ENCODE assay signal across 10 mouse cellular contexts in the genomic region with DNA sequence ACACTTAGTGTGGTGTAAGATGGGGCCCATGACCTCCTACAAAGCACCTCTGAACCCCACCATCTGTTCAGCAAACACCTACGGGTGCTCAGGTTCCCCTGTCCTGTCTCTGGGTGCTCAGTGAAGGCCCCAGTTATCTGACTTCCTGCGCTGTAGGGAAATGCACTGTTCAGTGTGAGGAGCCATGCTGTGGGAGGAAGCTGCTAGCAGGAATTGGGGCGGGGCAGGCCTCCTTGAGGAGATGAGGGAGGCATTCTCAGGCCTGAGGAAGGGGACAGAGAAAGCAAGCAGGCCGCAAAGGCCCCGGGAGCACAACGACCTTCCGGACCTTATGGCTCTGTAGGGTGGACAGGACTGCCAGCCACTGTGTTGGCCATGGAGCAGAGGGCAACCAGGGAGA. TPM values are rescaled to one million over a fixed set of nuclear protein-coding genes. Genes with fewer than 3 reads are reported as not detected.
DNase-seq lines count a peak whose midpoint lies in the region; ATAC-seq and TF ChIP-seq lines count a peak whose summit lies in the region.
"Had no signal": no experiment of that assay in that cellular context is flagged by ENCODE, and none has a peak within 500 bp of the region (broad histone marks: within the 10 kb centered on the region; RNA-seq: fewer than 3 reads in every experiment).

No protein-coding gene starts in this region.

- no peak for TF ChIP-seq CTCF in hindbrain, postnatal 0 days (IDR thresholded peaks at IDR 0.05; ENCODE audit: low read depth)
- no peak for TF ChIP-seq CTCF in liver, adult 2 months (IDR thresholded peaks at IDR 0.05; ENCODE audit: low read depth, low read length)
- no peak for TF ChIP-seq CTCF in stomach, postnatal 0 days (IDR thresholded peaks at IDR 0.05; ENCODE audit: low read depth)

- WGBS in hindbrain, embryonic 10.5 days: 81% methylated on average over 7 of the region's 7 CpGs
- 84% methylated on average over 7 of the region's 7 CpGs for WGBS in hindbrain, postnatal 0 days
- WGBS in midbrain, embryonic 16.5 days: 86% methylated on average over 7 of the region's 7 CpGs
- 91% methylated on average over 7 of the region's 7 CpGs for WGBS in midbrain, embryonic 11.5 days
- WGBS in liver, adult 2 months: 77% methylated on average over 7 of the region's 7 CpGs
- WGBS in stomach, postnatal 0 days: 70% methylated on average over 7 of the region's 7 CpGs

- no peaks in the 10 kb centered on the region for H3K27me3 ChIP-seq in hindbrain, embryonic 10.5 days (ENCODE audit: insufficient read depth, poor library complexity, severe bottlenecking)
- H3K27me3 ChIP-seq in hindbrain, postnatal 0 days (ENCODE audit: insufficient read depth, low read length): no peaks in the 10 kb centered on the region
- no peaks in the 10 kb centered on the region for H3K27me3 ChIP-seq in midbrain, embryonic 16.5 days (ENCODE audit: control insufficient read depth, insufficient read depth, low read depth, low read length)
- no peaks in the 10 kb centered on the region for H3K27me3 ChIP-seq in midbrain, embryonic 11.5 days (ENCODE audit: control insufficient read depth, insufficient read depth, low read length)
- no peaks in the 10 kb centered on the region for H3K27me3 ChIP-seq in liver, adult 2 months (ENCODE audit: control insufficient read depth, insufficient read depth, low read length)
- no peaks in the 10 kb centered on the region for H3K27me3 ChIP-seq in stomach, postnatal 0 days (ENCODE audit: control insufficient read depth, insufficient read depth, low read length)

- H3K9me3 ChIP-seq in hindbrain, embryonic 10.5 days: no peaks in the 10 kb centered on the region
- H3K9me3 ChIP-seq in hindbrain, postnatal 0 days (ENCODE audit: low read length): no peaks in the 10 kb centered on the region
- H3K9me3 ChIP-seq in midbrain, embryonic 16.5 days (replicated peaks; ENCODE audit: control insufficient read depth, low read length, poor library complexity, severe bottlenecking): no peaks in the 10 kb centered on the region
- no peaks in the 10 kb centered on the region for H3K9me3 ChIP-seq in midbrain, embryonic 11.5 days (ENCODE audit: control insufficient read depth, low read length)
- no peaks in the 10 kb centered on the region for H3K9me3 ChIP-seq in stomach, postnatal 0 days (ENCODE audit: control insufficient read depth, low read length)

- no peak for TF ChIP-seq POLR2A in liver, adult 2 months (IDR thresholded peaks at IDR 0.05; ENCODE audit: extremely low read depth, insufficient read depth, low read length)

- peaks cover 77% of the 10 kb centered on the region for H3K36me3 ChIP-seq in hindbrain, embryonic 10.5 days
- H3K36me3 ChIP-seq in hindbrain, postnatal 0 days (ENCODE audit: insufficient read depth, low read length): peaks cover 16% of the 10 kb centered on the region
- H3K36me3 ChIP-seq in midbrain, embryonic 16.5 days (ENCODE audit: control insufficient read depth, insufficient read depth, low read length): peaks cover 10% of the 10 kb centered on the region
- peaks cover 11% of the 10 kb centered on the region for H3K36me3 ChIP-seq in midbrain, embryonic 11.5 days (ENCODE audit: control insufficient read depth, insufficient read depth, low read length)
- H3K36me3 ChIP-seq in liver, adult 2 months (ENCODE audit: control insufficient read depth, insufficient read depth, low read length): peaks cover 31% of the 10 kb centered on the region
- peaks cover 27% of the 10 kb centered on the region for H3K36me3 ChIP-seq in stomach, postnatal 0 days (ENCODE audit: control insufficient read depth, insufficient read depth, low read length)

- no peak overlapping the region for H3K9ac ChIP-seq in hindbrain, postnatal 0 days (replicated peaks; ENCODE audit: low read length)
- no peak overlapping the region for H3K9ac ChIP-seq in midbrain, embryonic 16.5 days (ENCODE audit: low read depth, low read length)
- no peak overlapping the region for H3K9ac ChIP-seq in midbrain, embryonic 11.5 days (ENCODE audit: low read length)
- no peak overlapping the region for H3K9ac ChIP-seq in liver, adult 2 months (ENCODE audit: low read depth, low read length)
- H3K9ac ChIP-seq in stomach, postnatal 0 days (ENCODE audit: low read length): no peak overlapping the region

- no peak overlapping the region for H3K4me2 ChIP-seq in hindbrain, postnatal 0 days (ENCODE audit: low read depth, low read length)
- no peak overlapping the region for H3K4me2 ChIP-seq in midbrain, embryonic 16.5 days (ENCODE audit: low read length)
- no peak overlapping the region for H3K4me2 ChIP-seq in midbrain, embryonic 11.5 days
- H3K4me2 ChIP-seq in stomach, postnatal 0 days (replicated peaks; ENCODE audit: low read depth): no peak overlapping the region

- H3K4me1 ChIP-seq in hindbrain, embryonic 10.5 days (replicated peaks): peaks cover 22% of the 10 kb centered on the region
- 0 out of 2 replicates have a peak, but pooled peaks cover 3% of the 10 kb centered on the region for H3K4me1 ChIP-seq in hindbrain, postnatal 0 days (ENCODE audit: insufficient read depth, low read length)
- no peaks in the 10 kb centered on the region; the same call in 1 of the 2 replicates for H3K4me1 ChIP-seq in midbrain, embryonic 16.5 days (ENCODE audit: control insufficient read depth, insufficient read depth, low read length)
- no peaks in the 10 kb centered on the region for H3K4me1 ChIP-seq in midbrain, embryonic 11.5 days (ENCODE audit: control insufficient read depth, insufficient read depth, low read length)
- peaks cover 41% of the 10 kb centered on the region for H3K4me1 ChIP-seq in liver, adult 2 months (ENCODE audit: control insufficient read depth, insufficient read depth, low read length)
- H3K4me1 ChIP-seq in stomach, postnatal 0 days (replicated peaks; ENCODE audit: control insufficient read depth, insufficient read depth): no peaks in the 10 kb centered on the region

- no peak overlapping the region for H3K4me3 ChIP-seq in hindbrain, embryonic 10.5 days
- no peak overlapping the region for H3K4me3 ChIP-seq in hindbrain, postnatal 0 days (ENCODE audit: low read length)
- no peak overlapping the region for H3K4me3 ChIP-seq in midbrain, embryonic 16.5 days (ENCODE audit: low read depth, low read length)
- H3K4me3 ChIP-seq in midbrain, embryonic 11.5 days (ENCODE audit: low read depth, low read length): no peak overlapping the region
- H3K4me3 ChIP-seq in liver, adult 2 months (ENCODE audit: insufficient read depth, low read depth, low read length): peak overlapping the region; percentile 25
- H3K4me3 ChIP-seq in stomach, postnatal 0 days (ENCODE audit: low read depth, low read length): no peak overlapping the region

- no peak for TF ChIP-seq EP300 in stomach, postnatal 0 days (optimal IDR thresholded peaks at IDR 0.05)

- ATAC-seq in hindbrain, postnatal 0 days: no peak
- no peak for ATAC-seq in midbrain, embryonic 16.5 days
- no peak for ATAC-seq in midbrain, embryonic 11.5 days (ENCODE audit: low FRiP score)
- ATAC-seq in stomach, postnatal 0 days (ENCODE audit: low FRiP score, low TSS enrichment): no peak

- peak overlapping the region; percentile 23; the same call in 1 of the 2 replicates for H3K27ac ChIP-seq in hindbrain, embryonic 10.5 days
- H3K27ac ChIP-seq in hindbrain, postnatal 0 days: no peak overlapping the region
- H3K27ac ChIP-seq in midbrain, embryonic 16.5 days (ENCODE audit: low read length): 0 out of 2 replicates have a peak overlapping the region, but pooled peaks have one; percentile 21
- H3K27ac ChIP-seq in midbrain, embryonic 11.5 days (ENCODE audit: low read depth, low read length): no peak overlapping the region
- H3K27ac ChIP-seq in liver, adult 2 months (replicated peaks; ENCODE audit: insufficient read depth, low read depth, low read length): peak overlapping the region; percentile 22
- H3K27ac ChIP-seq in stomach, postnatal 0 days (replicated peaks): peak overlapping the region; percentile 30; the same call in 1 of the 2 replicates

- no peak for DNase-seq in hindbrain, embryonic 10.5 days (ENCODE audit: low spot score)
- no peak for DNase-seq in hindbrain, postnatal 0 days (ENCODE audit: low spot score)
- no peak for DNase-seq in midbrain, embryonic 11.5 days (ENCODE audit: low spot score, missing footprints)
- no peak for DNase-seq in liver, adult 2 months (ENCODE audit: extremely low read depth, low read depth, low spot score)
- DNase-seq in stomach, postnatal 0 days (ENCODE audit: low spot score): no peak
- DNase-seq in thymus, postnatal 25 days: no peak
- DNase-seq in natural killer cell, adult 2 months (ENCODE audit: low spot score in 2 of 2): no peak
- DNase-seq: heart, postnatal 4 days had no signal

- H3K79me2 ChIP-seq in liver, adult 2 months (ENCODE audit: control insufficient read depth, insufficient read depth, low read length): peaks cover 42% of the 10 kb centered on the region

RNA-seq across cellular contexts. Expression of gene Pttg1ip, which starts 7.6 kb away (rescaled TPM):
- polyA plus RNA-seq in hindbrain, embryonic 10.5 days (2016; fragmentation: Nextera tagmentation; extraction: Ambion mirVana): 66.6 and 67.2 TPM in 2 replicates
- total RNA-seq in hindbrain, postnatal 0 days (2014; rRNA removed): 85.9 and 94.0 TPM in 2 replicates
- 87.3 and 87.5 TPM in 2 replicates for polyA plus RNA-seq in hindbrain, postnatal 0 days (2015; fragmentation: Nextera tagmentation; extraction: Ambion mirVana)
- polyA plus RNA-seq in midbrain, embryonic 16.5 days (2015; fragmentation: Nextera tagmentation; extraction: Ambion mirVana): 63.6 and 70.8 TPM in 2 replicates
- 68.5 and 73.2 TPM in 2 replicates for polyA plus RNA-seq in midbrain, embryonic 11.5 days (2014; fragmentation: Nextera tagmentation; extraction: Ambion mirVana)
- total RNA-seq in liver, adult 2 months (2014; rRNA removed): 146 and 168 TPM in 2 replicates
- 218 and 238 TPM in 2 replicates for polyA plus RNA-seq in liver, adult 2 months (2012; rRNA removed)
- polyA plus RNA-seq in stomach, postnatal 0 days (2015; fragmentation: Nextera tagmentation; extraction: Ambion mirVana): 278 and 317 TPM in 2 replicates

RNA-seq across cellular contexts. Expression of gene Sumo3, which starts 16.8 kb away (rescaled TPM):
- polyA plus RNA-seq in hindbrain, embryonic 10.5 days (2016; fragmentation: Nextera tagmentation; extraction: Ambion mirVana): 336 and 389 TPM in 2 replicates
- 217 and 218 TPM in 2 replicates for total RNA-seq in hindbrain, postnatal 0 days (2014; rRNA removed)
- 330 and 348 TPM in 2 replicates for polyA plus RNA-seq in hindbrain, postnatal 0 days (2015; fragmentation: Nextera tagmentation; extraction: Ambion mirVana)
- 315 and 350 TPM in 2 replicates for polyA plus RNA-seq in midbrain, embryonic 16.5 days (2015; fragmentation: Nextera tagmentation; extraction: Ambion mirVana)
- 338 and 353 TPM in 2 replicates for polyA plus RNA-seq in midbrain, embryonic 11.5 days (2014; fragmentation: Nextera tagmentation; extraction: Ambion mirVana)
- 59.6 and 108 TPM in 2 replicates for total RNA-seq in liver, adult 2 months (2014; rRNA removed)
- 170 and 226 TPM in 2 replicates for polyA plus RNA-seq in liver, adult 2 months (2012; rRNA removed)
- polyA plus RNA-seq in stomach, postnatal 0 days (2015; fragmentation: Nextera tagmentation; extraction: Ambion mirVana): 232 and 239 TPM in 2 replicates

RNA-seq across cellular contexts. Expression of gene Gm49325, which starts 16.9 kb away (rescaled TPM):
- polyA plus RNA-seq in hindbrain, embryonic 10.5 days (2016; fragmentation: Nextera tagmentation; extraction: Ambion mirVana): 4.4 TPM in 1 of 2 replicates, not detected in the other
- 4.0 TPM in 1 of 2 replicates, not detected in the other for total RNA-seq in hindbrain, postnatal 0 days (2014; rRNA removed)
- polyA plus RNA-seq in hindbrain, postnatal 0 days (2015; fragmentation: Nextera tagmentation; extraction: Ambion mirVana): 11.1 and 12.8 TPM in 2 replicates
- polyA plus RNA-seq in midbrain, embryonic 16.5 days (2015; fragmentation: Nextera tagmentation; extraction: Ambion mirVana): 1.5 and 2.9 TPM in 2 replicates
- 2.4 TPM in 1 of 2 replicates, not detected in the other for polyA plus RNA-seq in midbrain, embryonic 11.5 days (2014; fragmentation: Nextera tagmentation; extraction: Ambion mirVana)
- total RNA-seq in liver, adult 2 months (2014; rRNA removed): 0.47 TPM in 1 of 2 replicates, not detected in the other
- not detected in 2 replicates for polyA plus RNA-seq in liver, adult 2 months (2012; rRNA removed)
- polyA plus RNA-seq in stomach, postnatal 0 days (2015; fragmentation: Nextera tagmentation; extraction: Ambion mirVana): 12.6 and 17.3 TPM in 2 replicates
- polyA plus RNA-seq: forebrain, embryonic 11.5 days had no signal

RNA-seq across cellular contexts. Expression of gene Ube2g2, which starts 33.0 kb away (rescaled TPM):
- 100 and 103 TPM in 2 replicates for polyA plus RNA-seq in hindbrain, embryonic 10.5 days (2016; fragmentation: Nextera tagmentation; extraction: Ambion mirVana)
- total RNA-seq in hindbrain, postnatal 0 days (2014; rRNA removed): 45.1 and 48.3 TPM in 2 replicates
- polyA plus RNA-seq in hindbrain, postnatal 0 days (2015; fragmentation: Nextera tagmentation; extraction: Ambion mirVana): 65.8 and 73.8 TPM in 2 replicates
- polyA plus RNA-seq in midbrain, embryonic 16.5 days (2015; fragmentation: Nextera tagmentation; extraction: Ambion mirVana): 80.9 and 81.8 TPM in 2 replicates
- 42.8 and 47.6 TPM in 2 replicates for polyA plus RNA-seq in midbrain, embryonic 11.5 days (2014; fragmentation: Nextera tagmentation; extraction: Ambion mirVana)
- total RNA-seq in liver, adult 2 months (2014; rRNA removed): 21.6 and 22.3 TPM in 2 replicates
- polyA plus RNA-seq in liver, adult 2 months (2012; rRNA removed): 30.4 and 34.2 TPM in 2 replicates
- polyA plus RNA-seq in stomach, postnatal 0 days (2015; fragmentation: Nextera tagmentation; extraction: Ambion mirVana): 53.8 and 54.5 TPM in 2 replicates

RNA-seq across cellular contexts. Expression of gene Itgb2, which starts 59.1 kb away (rescaled TPM):
- 1.0 and 1.2 TPM in 2 replicates for polyA plus RNA-seq in hindbrain, embryonic 10.5 days (2016; fragmentation: Nextera tagmentation; extraction: Ambion mirVana)
- total RNA-seq in hindbrain, postnatal 0 days (2014; rRNA removed): 0.68 and 1.9 TPM in 2 replicates
- 0.87 and 1.0 TPM in 2 replicates for polyA plus RNA-seq in hindbrain, postnatal 0 days (2015; fragmentation: Nextera tagmentation; extraction: Ambion mirVana)
- polyA plus RNA-seq in midbrain, embryonic 16.5 days (2015; fragmentation: Nextera tagmentation; extraction: Ambion mirVana): 0.59 and 0.67 TPM in 2 replicates
- polyA plus RNA-seq in midbrain, embryonic 11.5 days (2014; fragmentation: Nextera tagmentation; extraction: Ambion mirVana): 0.57 and 0.59 TPM in 2 replicates
- total RNA-seq in liver, adult 2 months (2014; rRNA removed): 4.8 and 5.6 TPM in 2 replicates
- polyA plus RNA-seq in liver, adult 2 months (2012; rRNA removed): 4.2 and 5.6 TPM in 2 replicates
- 1.3 TPM in 2 replicates for polyA plus RNA-seq in stomach, postnatal 0 days (2015; fragmentation: Nextera tagmentation; extraction: Ambion mirVana)

Comparison
In these comparisons a context has a peak if more than half of its experiments do, and no peak if none do; other contexts are left out.
1. H3K27ac ChIP-seq: peak in hindbrain, embryonic 10.5 days (single experiment), midbrain, embryonic 16.5 days (single experiment), liver, adult 2 months (single experiment) and stomach, postnatal 0 days (single experiment); none in hindbrain, postnatal 0 days (single experiment) and midbrain, embryonic 11.5 days (single experiment).